Mouse (Mus musculus) liver, embryonic 12.5 days (tissue): ENCODE results near the gene Mdga1. TPM values are rescaled to one million over a fixed set of nuclear protein-coding genes. Genes with fewer than 3 reads are reported as not detected.
"Not testable (repeated sequence)": the region's sequence is repeated elsewhere in the genome, so short reads cannot be mapped to it uniquely, and the experiment has no call there.

Experiments used
- ATAC-seq: fragments of 200-750 bp; cut with Nextera tagmentation; 2 replicates; pipeline ENCODE4 v1.8.0; 2017; ENCODE audit warnings: moderate number of reproducible peaks, mild to moderate bottlenecking, moderate library complexity
- H3K27ac ChIP-seq: fragments of 300-500 bp; sonication (generic); 2 replicates; pipeline ENCODE4 v1.5.1; 2016; ENCODE audit warnings: mild to moderate bottlenecking
- H3K27me3 ChIP-seq: fragments of 300-500 bp; sonication (generic); replicated peaks from 2 replicates; pipeline ENCODE4 v1.6.1; 2016; ENCODE audit warnings: mild to moderate bottlenecking, moderate library complexity
- H3K36me3 ChIP-seq: fragments of 300-500 bp; sonication (generic); 2 replicates; pipeline ENCODE4 v1.6.1; 2016; ENCODE audit warnings: mild to moderate bottlenecking, moderate library complexity
- H3K4me1 ChIP-seq: fragments of 300-500 bp; sonication (generic); 2 replicates; pipeline ENCODE4 v1.6.1; 2016
- H3K4me2 ChIP-seq: fragments of 300-500 bp; sonication (generic); 2 replicates; pipeline ENCODE4 v1.6.1; 2016; ENCODE audit warnings: mild to moderate bottlenecking, moderate library complexity
- H3K4me3 ChIP-seq: fragments of 300-500 bp; sonication (generic); 2 replicates; pipeline ENCODE4 v1.5.1; 2016; ENCODE audit warnings: mild to moderate bottlenecking, moderate library complexity
- H3K9ac ChIP-seq: fragments of 300-500 bp; sonication (generic); 2 replicates; pipeline ENCODE4 v1.6.1; 2016; ENCODE audit warnings: mild to moderate bottlenecking, moderate library complexity
- H3K9me3 ChIP-seq: fragments of 300-500 bp; sonication (generic); replicated peaks from 2 replicates; pipeline ENCODE4 v1.6.1; 2016; ENCODE audit warnings: mild to moderate bottlenecking, moderate library complexity
- WGBS: fragments of 180-500 bp; shearing (Covaris S2); methylation state at CpG from one replicate; pipeline ENCODE4 v1.1.7; 2016; ENCODE audit not compliant: insufficient replicate concordance; 5-methylcytosine and 5-hydroxymethylcytosine counted together
- polyA plus RNA-seq: library from polyadenylated mRNA; unstranded; fragments of >200 nt; fragmentation: Nextera tagmentation; extraction: Ambion mirVana; gene quantifications from 2 replicates; pipeline ENCODE4 v1.2.1, GENCODE M21; 2016

The Mdga1 gene
- polyA plus RNA-seq, 1 experiment from 2014 or later: 1.7 TPM

GRCm38 (mm10) chr17:29781472-29781871 is 188.4 kb downstream of the Mdga1 start:
- WGBS: 71% methylated on average over 4 of the region's 4 CpGs
- H3K4me2 ChIP-seq, H3K4me1 ChIP-seq, ATAC-seq, H3K27ac ChIP-seq, H3K9me3 ChIP-seq, H3K9ac ChIP-seq, H3K4me3 ChIP-seq, H3K36me3 ChIP-seq: not testable (repeated sequence)
- H3K27me3 ChIP-seq: peaks cover 15% of the 10 kb centered on the region

GRCm38 (mm10) chr17:29778021-29778420 is 191.9 kb downstream of the Mdga1 start:
- 76% methylated on average over 8 of the region's 8 CpGs for WGBS
- Histone ChIP-seq H3K9ac (no peak overlapping the region), H3K4me3 (no peak overlapping the region), H3K27ac (no peak overlapping the region), H3K36me3 (no peaks in the 10 kb centered on the region), H3K4me1 (peaks cover 6% of the 10 kb centered on the region; the same call in 1 of the 2 replicates), H3K27me3 (peaks cover 44% of the 10 kb centered on the region), H3K9me3 (no peaks in the 10 kb centered on the region), H3K4me2 (no peak overlapping the region)
- ATAC-seq: no peak

Other genes with a start within 250 kb of the Mdga1 start
- 18.8 and 19.9 TPM in 2 replicates for gene Zfand3, start 34.6 kb upstream of the Mdga1 start, polyA plus RNA-seq